Mouse (Mus musculus) lung, postnatal 0 days (tissue): ENCODE measurements around the gene Spns3.

Experiments used
- CTCF ChIP-seq: IDR thresholded peaks from 2 replicates; pipeline ENCODE4 v1.5.1; 2016; ENCODE audit warnings: antibody characterized with exemption, mild to moderate bottlenecking
- EP300 ChIP-seq: IDR thresholded peaks from 2 replicates; pipeline ENCODE4 v1.6.1; 2016; ENCODE audit warnings: antibody characterized with exemption, mild to moderate bottlenecking, control low read depth

GRCm38 (mm10) chr11:72541928-72542327 is 8.4 kb downstream of the Spns3 start:
- TF ChIP-seq CTCF (no peak), EP300 (no peak)
